Mouse (Mus musculus) embryonic fibroblast, embryonic 13.5 days (primary cell): ENCODE results near the gene Slc4a2.

Experiments
- CTCF ChIP-seq: IDR thresholded peaks from 2 replicates; pipeline ENCODE4 v1.5.1; 2011; ENCODE audit warnings: mild to moderate bottlenecking, control low read depth, low read length, moderate library complexity, borderline replicate concordance; ENCODE audit not compliant: insufficient read depth
- POLR2A ChIP-seq: IDR thresholded peaks from 2 replicates; pipeline ENCODE4 v1.6.1; 2011; ENCODE audit warnings: low read depth, mild to moderate bottlenecking, control low read depth, low read length, moderate library complexity

DNA sequence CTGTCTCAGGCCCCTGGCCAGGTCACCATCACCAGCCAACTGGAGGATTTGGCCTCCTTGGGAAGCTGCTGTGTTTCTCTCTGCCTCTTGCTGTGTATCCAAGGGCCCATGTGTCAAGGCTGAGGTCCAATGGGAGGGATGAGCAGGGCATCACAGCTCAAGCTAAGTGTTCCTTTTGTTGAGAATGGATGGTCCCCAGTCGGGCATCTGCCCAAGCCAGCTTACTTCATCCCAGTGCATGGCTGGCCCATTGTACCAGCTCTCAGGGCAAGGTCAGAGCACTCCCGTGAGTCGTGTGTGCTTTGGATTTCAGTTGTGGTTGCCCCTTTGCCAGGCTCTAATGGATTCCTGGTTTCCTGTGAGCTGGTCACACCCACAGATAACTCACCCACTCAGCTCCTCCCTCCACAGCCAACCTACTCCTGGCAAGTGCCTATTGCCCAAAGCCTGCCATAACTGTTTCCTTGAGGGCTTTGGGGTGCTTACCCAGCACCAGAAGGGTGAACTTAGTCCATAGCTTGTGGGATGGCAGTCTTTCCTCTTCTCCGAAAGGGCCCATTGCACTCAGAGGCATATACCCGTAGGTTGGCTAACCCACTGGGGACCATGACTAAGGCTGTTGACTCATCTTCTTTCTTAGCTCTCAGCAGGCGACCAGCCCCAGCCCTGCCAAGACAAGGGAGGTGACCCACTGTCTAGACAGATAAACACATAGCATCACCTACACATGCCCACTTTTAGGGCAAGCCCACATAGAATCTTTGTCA lies 18.9 kb upstream of the Slc4a2 start:
- TF ChIP-seq POLR2A (no peak), CTCF (no peak)
